Mouse (Mus musculus) ovary, adult 18-20 months (tissue): ENCODE results near the gene Prom1.
"Not testable (repeated sequence)": the region's sequence is repeated elsewhere in the genome, so short reads cannot be mapped to it uniquely, and the experiment has no call there.

ENCODE experiments used
- DNase-seq: peaks from one replicate; pipeline ENCODE4 v3.0.0; 2022; ENCODE audit warnings: low spot score, mixed read lengths

Prom1 gene

GRCm38 (mm10) chr5:44101231-44102110 lies at the start of gene Prom1:
Prom1 (minus strand) TSS chr5:44102032.
- DNase-seq: no peak

- no peak for DNase-seq
Observed at GRCm38 (mm10) chr5:44147732-44148131, 45.9 kb upstream of the Prom1 start.

GRCm38 (mm10) chr5:44146437-44147332 lies 44.9 kb upstream of the Prom1 start:
- no peak for DNase-seq

- peak; percentile 21 for DNase-seq
Observed at GRCm38 (mm10) chr5:44143467-44144235, 41.8 kb upstream of the Prom1 start.

DNA sequence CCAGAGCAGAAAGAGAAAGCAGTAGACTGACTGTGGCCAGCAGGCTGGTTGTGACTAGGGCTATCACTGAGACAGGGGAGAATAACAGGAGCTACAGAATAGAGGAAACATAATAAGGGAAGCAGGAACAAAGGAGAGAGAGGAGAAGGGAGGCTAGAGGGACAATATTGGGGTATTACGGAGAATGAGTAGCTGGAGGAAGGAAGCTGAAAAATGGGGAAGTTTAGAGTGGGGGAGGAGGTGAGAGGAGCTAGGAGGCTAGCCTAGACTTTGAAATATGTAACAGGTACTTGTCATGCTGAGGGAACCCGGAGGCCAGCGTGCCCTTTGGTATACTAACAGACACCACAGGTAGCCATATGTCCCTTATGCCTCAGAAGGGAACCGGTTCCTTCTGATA lies 25.7 kb upstream of the Prom1 start:
- no peak for DNase-seq

- DNase-seq: not testable (repeated sequence)
Observed at GRCm38 (mm10) chr5:44126574-44126973, 24.7 kb upstream of the Prom1 start.

GRCm38 (mm10) chr5:44121390-44121789 lies 19.6 kb upstream of the Prom1 start:
- DNase-seq: no peak

DNA sequence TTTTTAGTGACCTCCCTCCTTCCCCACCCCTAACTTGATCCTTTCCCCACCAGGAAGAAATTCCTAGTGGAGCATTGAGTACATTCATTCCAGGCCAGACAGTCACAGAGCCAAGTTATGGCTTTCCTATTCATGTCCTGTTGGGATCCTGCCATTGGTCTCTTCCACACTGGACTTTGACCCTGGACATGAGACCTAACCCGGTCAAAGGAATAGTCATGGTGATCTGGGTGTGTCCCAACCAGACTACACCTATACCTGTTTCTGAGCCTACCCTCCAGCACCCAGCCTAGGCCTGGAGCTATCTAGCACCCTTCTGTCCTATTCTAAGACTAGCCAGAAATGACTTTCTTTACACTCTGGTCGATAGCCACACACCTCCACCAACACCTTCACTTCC lies 11.3 kb upstream of the Prom1 start:
- no peak for DNase-seq

GRCm38 (mm10) chr5:44109121-44109520 lies 7.3 kb upstream of the Prom1 start:
- no peak for DNase-seq

GRCm38 (mm10) chr5:44108125-44108524 lies 6.3 kb upstream of the Prom1 start:
- DNase-seq: no peak

DNA sequence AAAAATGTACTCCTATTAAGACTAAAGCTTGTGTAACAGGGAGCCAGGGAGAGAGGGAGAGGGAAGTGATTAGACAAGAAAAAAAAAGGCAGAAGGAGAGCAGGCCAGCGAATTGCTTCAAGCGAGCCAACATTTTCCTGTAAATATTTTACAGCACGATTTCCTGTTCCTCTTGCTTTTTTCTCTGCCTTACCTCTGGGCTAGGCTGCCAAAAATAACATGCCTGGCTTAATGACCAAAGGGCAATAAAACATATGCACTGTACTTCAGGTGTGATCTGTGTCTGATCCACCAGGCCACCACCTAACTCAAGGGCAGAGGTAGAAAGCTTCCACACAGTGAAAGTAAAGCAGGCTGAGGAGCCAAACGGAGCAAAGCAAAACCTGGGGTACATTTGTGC lies 3.4 kb upstream of the Prom1 start:
- no peak for DNase-seq

DNA sequence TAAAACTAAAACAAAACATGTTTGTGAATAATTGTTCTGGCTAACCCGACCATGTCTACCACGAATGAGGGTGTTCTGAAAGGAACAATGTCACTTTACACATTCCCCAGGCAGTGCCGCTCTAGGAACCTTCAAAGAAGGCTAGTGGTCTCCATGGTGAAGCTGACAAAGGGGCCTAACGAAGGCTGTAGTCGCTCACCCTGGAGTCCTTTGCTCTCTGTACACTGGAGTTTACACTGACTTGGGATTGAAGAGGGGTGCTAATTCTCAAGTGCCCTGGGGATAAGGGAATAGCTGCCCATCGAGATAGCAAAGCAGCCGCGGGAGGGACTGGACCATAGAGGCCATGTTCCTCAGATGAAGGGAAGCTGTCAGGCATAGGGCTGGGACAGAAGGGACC lies 2.9 kb upstream of the Prom1 start:
- no peak for DNase-seq

DNA sequence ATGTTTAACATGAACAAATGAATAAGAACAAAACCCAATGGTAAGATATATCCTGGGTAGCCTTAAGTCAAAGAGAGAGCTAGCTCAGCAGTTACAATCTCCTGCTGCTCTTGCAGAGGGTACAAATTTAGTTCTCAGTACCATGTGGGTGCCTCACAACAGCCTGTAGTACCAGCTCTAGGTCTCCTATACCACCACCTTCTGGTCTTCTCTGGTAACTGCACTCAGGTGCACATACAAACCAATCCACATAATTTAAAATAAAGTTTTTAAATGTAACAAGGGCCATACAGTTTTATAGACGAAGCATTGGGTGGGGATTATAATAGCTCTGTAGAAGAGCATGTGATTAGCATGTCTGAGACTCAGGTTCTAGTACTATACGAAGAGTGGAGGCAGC lies 2.3 kb upstream of the Prom1 start:
- DNase-seq: no peak

- no peak for DNase-seq
Observed at GRCm38 (mm10) chr5:44103121-44103520, 1.3 kb upstream of the Prom1 start.

DNA sequence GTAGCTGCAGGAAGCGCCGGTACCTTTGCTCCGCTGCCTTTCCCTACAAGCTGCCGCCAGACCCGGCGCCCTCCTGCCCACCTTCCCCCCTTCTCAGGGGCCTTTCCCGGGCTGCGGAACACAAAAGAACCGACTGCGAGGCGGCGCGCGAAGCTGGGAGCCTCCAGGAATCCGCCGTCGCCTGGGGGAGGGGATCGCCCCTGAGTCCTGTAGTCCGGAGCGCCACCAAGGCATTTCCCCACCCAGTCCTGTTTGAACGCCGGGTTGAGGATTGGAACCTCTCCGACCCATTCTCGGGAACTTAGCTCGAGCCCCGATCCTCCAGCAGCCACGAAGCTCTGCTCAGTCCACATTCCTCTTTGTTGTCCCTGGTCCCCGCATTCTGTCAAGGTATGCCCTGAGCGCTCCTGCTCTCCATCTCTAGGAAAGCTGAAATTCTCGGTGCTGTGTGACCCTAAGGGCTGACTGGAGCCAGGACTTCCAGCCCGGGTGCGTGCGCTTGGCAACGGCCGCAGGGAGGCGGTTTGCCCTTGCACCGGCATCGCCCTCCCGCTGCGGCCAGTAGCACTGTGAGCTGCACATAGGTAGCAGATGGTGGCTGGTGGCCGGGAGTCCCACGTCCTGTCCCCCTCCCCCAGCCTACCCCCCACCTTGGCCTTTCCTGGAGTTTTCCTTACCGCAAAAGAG lies 1.1 kb downstream of the Prom1 start:
- DNase-seq: no peak

DNA sequence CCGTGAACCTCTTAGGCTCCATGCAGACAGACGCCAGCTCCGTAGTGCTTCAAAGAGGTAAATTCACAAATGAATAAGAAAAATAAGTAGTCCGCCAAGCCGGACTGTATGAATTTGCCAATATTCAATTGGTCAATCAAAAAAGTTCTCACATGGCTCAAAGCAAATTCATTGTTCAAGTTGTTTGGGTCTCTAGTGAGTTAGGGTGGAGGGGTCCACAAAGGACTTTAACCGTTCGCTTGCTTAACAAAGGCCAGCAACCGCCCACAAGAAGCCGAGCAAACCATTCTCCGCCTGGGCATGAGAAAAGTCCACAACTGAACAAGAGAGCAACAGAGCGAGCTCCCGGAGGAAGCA lies 1.7 kb downstream of the Prom1 start:
- no peak for DNase-seq

DNA sequence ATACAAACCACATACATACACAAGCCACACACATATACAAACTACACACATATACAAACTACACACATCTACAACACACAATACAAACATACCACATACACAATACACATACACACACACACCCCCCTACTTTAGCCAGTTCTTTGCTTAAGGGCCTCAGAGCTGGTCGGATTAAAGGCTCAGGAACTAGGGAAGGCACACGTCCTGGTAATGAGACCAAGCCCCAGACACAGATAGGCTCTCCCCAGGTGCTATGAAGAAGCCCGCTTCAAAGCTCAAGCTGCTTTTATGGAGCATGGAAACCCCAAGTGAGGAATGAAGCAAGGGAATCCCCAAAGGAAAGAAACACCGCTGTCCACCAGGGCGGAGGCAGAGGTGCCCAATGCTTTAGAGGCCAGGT lies 4.8 kb downstream of the Prom1 start:
- no peak for DNase-seq

GRCm38 (mm10) chr5:44096106-44096505 lies 5.7 kb downstream of the Prom1 start:
- no peak for DNase-seq

DNA sequence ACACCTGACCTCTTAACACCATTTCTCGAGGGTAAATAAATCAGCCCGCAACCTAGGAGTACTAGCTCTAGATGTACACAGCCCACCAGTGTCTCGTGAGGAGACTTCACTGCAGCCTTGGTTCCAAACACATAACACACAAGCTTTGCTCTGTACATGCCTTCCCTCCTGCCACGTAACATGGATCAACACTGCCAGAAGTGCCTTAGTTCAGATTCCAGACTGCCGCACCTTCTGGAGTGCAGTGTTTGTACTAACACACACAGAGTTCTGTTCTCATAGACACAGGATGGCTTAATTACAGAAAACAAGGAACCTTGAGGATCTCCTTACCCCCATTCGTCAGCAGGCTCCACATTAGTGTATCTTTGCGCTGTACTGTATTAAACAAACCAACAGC lies 6.1 kb downstream of the Prom1 start:
- no peak for DNase-seq

- DNase-seq: no peak
Observed at GRCm38 (mm10) chr5:44087034-44087433, 14.8 kb downstream of the Prom1 start.

GRCm38 (mm10) chr5:44085871-44086270 lies 16.0 kb downstream of the Prom1 start:
- DNase-seq: no peak

GRCm38 (mm10) chr5:44081108-44081507 lies 20.7 kb downstream of the Prom1 start:
- DNase-seq: no peak
